Mouse (Mus musculus) gastrocnemius, postnatal 14 days (tissue): ENCODE data around the gene Ago1. TPM values are rescaled to one million over a fixed set of nuclear protein-coding genes. Genes with fewer than 3 reads are reported as not detected.

Experiments
- DNase-seq: peaks from one replicate; pipeline ENCODE4 v3.0.0; 2021; ENCODE audit warnings: mixed read lengths
- intact Hi-C: fragments of 180-260 bp; cut with DNase I; formaldehyde crosslinking; loops from one replicate; pipeline ENCODE4 v1.15.1; 2025; ENCODE audit warnings: low total_unique reads
- total RNA-seq, 2 experiments: library from RNA; stranded (reverse); gene quantifications; 2 replicates each; pipeline ENCODE4 v1.2.3; 2021

The Ago1 gene
- total RNA-seq, 2 experiments from 2014 or later = 6.8 to 7.9 TPM

DNA sequence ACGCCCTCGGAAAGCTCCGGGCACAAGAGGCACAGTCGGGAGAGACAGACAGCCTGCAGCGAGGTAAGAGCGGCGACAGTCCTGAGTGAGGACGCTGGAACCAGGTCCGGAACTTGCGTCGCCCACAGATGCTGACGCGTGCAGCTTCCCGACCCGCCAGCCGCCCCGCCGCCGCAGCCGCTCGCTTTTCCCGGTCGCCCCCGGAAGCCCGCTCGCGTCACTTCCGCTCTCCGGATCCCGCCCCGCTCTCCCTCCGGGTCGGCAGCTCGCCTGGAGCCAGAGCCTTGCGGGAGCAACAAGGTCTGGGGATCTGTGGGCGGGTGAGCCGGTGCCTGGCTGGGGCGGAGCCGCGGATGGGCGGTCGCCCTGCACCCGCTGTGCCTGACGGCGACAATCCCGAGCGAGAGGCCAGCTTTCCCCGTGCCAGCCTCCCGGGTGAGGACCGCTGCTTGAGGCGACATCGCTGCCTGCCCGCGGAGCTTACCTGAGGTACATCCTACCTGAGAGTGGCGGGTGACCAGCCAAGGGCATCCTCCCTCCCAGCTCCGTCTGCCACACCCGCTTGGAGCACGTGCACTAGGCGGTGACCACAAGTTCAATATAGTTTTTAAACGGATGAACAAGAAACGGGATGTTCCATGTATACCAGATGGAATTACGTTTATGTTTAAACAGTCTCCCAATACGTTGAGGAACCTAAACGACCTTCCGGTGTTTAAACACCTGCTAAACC lies 38.9 kb downstream of the Ago1 start, which contains the start of gene Ago3:
TSS of gene Ago3 (minus strand) at position 210 of the 733 bp plus-strand sequence.
- intact Hi-C loops = no loop called here
- DNase-seq = peak; percentile 96

DNA sequence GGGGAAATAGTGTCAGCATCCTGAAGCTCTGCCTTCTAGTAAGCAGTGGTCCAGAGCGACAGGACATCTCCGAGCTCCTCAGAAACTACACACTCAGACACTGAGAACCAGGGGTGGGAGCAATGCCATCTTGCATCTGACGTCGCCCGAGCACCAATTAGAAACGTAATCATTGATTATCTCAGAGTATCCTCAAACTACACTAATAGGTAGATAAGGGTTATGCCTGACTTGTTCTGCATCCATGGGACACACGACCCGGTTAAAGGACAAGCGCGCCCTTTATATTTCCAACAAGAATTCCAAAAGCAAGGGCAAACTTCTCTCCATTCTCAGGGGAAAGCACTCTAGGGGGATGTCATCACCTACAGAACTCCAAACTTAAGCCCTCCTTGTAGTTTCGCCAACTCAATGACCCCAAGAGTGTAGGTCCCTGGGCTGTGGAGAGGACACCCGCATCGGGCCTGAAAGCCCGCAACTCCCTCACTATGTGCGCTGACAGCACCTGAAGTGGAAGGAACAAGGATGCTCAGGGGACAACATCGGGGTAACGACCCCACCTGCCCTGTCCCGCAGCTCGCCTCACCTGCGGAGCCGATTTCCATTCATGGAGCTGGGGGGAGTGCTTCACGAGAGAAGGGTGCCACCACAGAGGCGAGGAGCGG lies 39.6 kb downstream of the Ago1 start:
- intact Hi-C loops = no loop called here
- no peak for DNase-seq

DNA sequence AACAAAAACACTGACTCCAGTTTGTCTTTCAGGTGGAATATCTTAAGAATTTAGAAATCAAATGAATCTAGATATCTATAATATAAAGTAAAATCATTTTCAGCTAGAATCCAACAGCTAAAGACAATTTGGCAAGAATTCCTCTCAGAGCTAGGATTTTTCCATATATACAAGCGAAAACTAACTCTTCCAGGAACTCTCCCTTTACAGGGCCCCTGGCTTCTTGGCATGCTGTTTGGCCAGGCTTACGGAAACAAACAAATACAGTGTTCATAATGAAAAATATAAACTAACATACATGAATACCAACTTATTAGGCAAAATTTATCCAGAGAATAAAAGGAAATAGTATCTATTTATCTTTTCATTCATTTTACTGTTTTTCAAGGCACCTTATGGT lies 44.5 kb downstream of the Ago1 start:
- DNase-seq = no peak
- intact Hi-C loops = no loop called here

DNA sequence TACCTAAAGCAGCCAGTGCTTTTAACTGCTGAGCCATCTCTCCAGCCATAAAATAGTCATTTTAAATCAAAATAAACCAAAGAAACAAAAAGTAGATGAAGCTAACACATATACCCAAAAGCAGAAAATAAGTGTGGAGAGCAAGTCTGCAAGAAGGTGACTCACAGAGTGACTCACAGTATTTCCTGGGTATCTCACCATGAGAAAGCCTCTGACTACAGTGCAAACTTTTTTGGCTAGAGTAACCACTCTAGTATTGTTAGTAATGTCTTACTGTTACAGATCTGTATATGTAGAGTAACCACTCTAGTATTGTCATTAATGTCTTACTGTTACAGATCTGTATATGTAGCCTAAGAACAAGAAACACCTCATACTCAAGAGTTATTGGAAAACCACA lies 52.7 kb downstream of the Ago1 start:
- intact Hi-C loops = no loop called here
- no peak for DNase-seq

DNA sequence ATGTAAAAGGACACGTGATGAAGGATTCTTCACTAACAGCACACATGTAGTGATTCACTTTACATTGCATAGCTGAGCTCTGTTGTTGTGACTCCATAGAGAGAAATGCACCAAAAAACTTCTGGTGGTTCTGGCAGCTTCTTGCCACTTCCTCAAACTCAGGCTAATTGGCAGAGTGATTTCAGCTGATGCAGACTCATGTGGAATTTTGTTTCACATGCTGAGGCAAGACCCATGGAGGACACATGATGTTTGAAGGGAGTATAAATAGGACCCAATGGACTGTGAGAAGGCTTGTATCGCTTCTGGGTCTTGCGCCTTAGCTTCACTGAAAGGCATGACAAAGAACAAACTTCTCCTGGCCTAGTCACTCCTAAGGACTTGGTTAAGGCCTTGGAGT lies 55.9 kb downstream of the Ago1 start:
- intact Hi-C loops = no loop called here

More for the DNA sequence above, 55.9 kb downstream of the Ago1 start:
- DNase-seq = no peak

Other genes starting within 250 kb of the Ago1 start
- 100 to 1,000 TPM; 165 to 201 TPM for gene Map7d1, start 212.2 kb downstream of the Ago1 start, total RNA-seq
- 10 to 100 TPM; 22.2 to 24.3 TPM for gene Trappc3, start 206.3 kb downstream of the Ago1 start, total RNA-seq
- 1 to 10 TPM; 4.7 to 5.6 TPM for gene Col8a2, start 181.8 kb downstream of the Ago1 start, total RNA-seq
- 10 to 100 TPM in 1 of 2 experiments, 1 to 10 TPM in 1; 9.8 to 11.5 TPM for gene Adprhl2, start 146.9 kb downstream of the Ago1 start, total RNA-seq
- 1 to 10 TPM in 1 of 2 experiments, under 1 TPM in 1; 0.74 to 1.1 TPM for gene Tekt2, start 142.9 kb downstream of the Ago1 start, total RNA-seq
- gene Ago3, start 39.0 kb downstream of the Ago1 start, total RNA-seq = 1 to 10 TPM; 6.4 to 7.8 TPM
- gene Ago4, start 64.9 kb upstream of the Ago1 start, total RNA-seq = 1 to 10 TPM; 2.1 to 2.2 TPM
- gene Clspn, start 88.4 kb upstream of the Ago1 start, total RNA-seq = 1 to 10 TPM; 2.1 to 2.5 TPM
- gene 5730409E04Rik, start 141.2 kb upstream of the Ago1 start, total RNA-seq = 10 to 100 TPM; 13.0 to 13.6 TPM
- gene Psmb2, start 209.0 kb upstream of the Ago1 start, total RNA-seq = 10 to 100 TPM; 88.0 to 99.6 TPM